Mouse (Mus musculus): ENCODE results near the gene Rpl41.

GRCm38 (mm10) chr10:128545570-128545898 is 3.6 kb downstream of the Rpl41 start:
- no peak for TF ChIP-seq EP300 (IDR thresholded peaks at IDR 0.05; ENCODE audit: low read depth)
- TF ChIP-seq CTCF (IDR thresholded peaks at IDR 0.05; ENCODE audit: low read depth): no peak
